Mouse (Mus musculus): Measurements from ENCODE around the gene Cntnap5a.

The Cntnap5a gene

GRCm38 (mm10) chr1:115684518-115685368 is at the start of gene Cntnap5a:
TSS of gene Cntnap5a (plus strand) at chr1:115684756.
- DNase-seq = peak; percentile 38

GRCm38 (mm10) chr1:115646921-115647320 is 37.6 kb upstream of the Cntnap5a start:
- no peak for DNase-seq

GRCm38 (mm10) chr1:115658343-115659064 is 26.1 kb upstream of the Cntnap5a start:
- no peak for DNase-seq

GRCm38 (mm10) chr1:115686494-115686893 is 1.9 kb downstream of the Cntnap5a start:
- DNase-seq = no peak

- DNase-seq = no peak
Measured at GRCm38 (mm10) chr1:115699798-115700197, 15.2 kb downstream of the Cntnap5a start.

GRCm38 (mm10) chr1:115742556-115742955 is 58.0 kb downstream of the Cntnap5a start:
- no peak for DNase-seq

- DNase-seq = no peak
Measured at GRCm38 (mm10) chr1:115745569-115745968, 61.0 kb downstream of the Cntnap5a start.

GRCm38 (mm10) chr1:115784737-115785136 is 100.2 kb downstream of the Cntnap5a start:
- no peak for DNase-seq

GRCm38 (mm10) chr1:115842591-115842990 is 158.0 kb downstream of the Cntnap5a start:
- DNase-seq = no peak

GRCm38 (mm10) chr1:115847605-115848004 is 163.0 kb downstream of the Cntnap5a start:
- no peak for DNase-seq

- DNase-seq = no peak
Measured at GRCm38 (mm10) chr1:115852206-115852605, 167.7 kb downstream of the Cntnap5a start.

GRCm38 (mm10) chr1:115918396-115918795 is 233.8 kb downstream of the Cntnap5a start:
- no peak for DNase-seq

GRCm38 (mm10) chr1:115925953-115926665 is 241.6 kb downstream of the Cntnap5a start:
- no peak for DNase-seq

GRCm38 (mm10) chr1:115932045-115932444 is 247.5 kb downstream of the Cntnap5a start:
- peak; percentile 45 for DNase-seq

- DNase-seq = no peak
Measured at GRCm38 (mm10) chr1:115945892-115946291, 261.3 kb downstream of the Cntnap5a start.

GRCm38 (mm10) chr1:115956528-115956927 is 272.0 kb downstream of the Cntnap5a start:
- DNase-seq = peak; percentile 26

GRCm38 (mm10) chr1:115964993-115965575 is 280.5 kb downstream of the Cntnap5a start:
- peak; percentile 15 for DNase-seq

- DNase-seq = no peak
Measured at GRCm38 (mm10) chr1:115990204-115990603, 305.6 kb downstream of the Cntnap5a start.

GRCm38 (mm10) chr1:116015768-116016167 is 331.2 kb downstream of the Cntnap5a start:
- DNase-seq = no peak

GRCm38 (mm10) chr1:116029653-116030052 is 345.1 kb downstream of the Cntnap5a start:
- DNase-seq = no peak

- DNase-seq = no peak
Measured at GRCm38 (mm10) chr1:116035897-116036296, 351.3 kb downstream of the Cntnap5a start.

GRCm38 (mm10) chr1:116036894-116037293 is 352.3 kb downstream of the Cntnap5a start:
- DNase-seq = no peak

GRCm38 (mm10) chr1:116044083-116044482 is 359.5 kb downstream of the Cntnap5a start:
- DNase-seq = no peak
